Mouse (Mus musculus) layer of hippocampus, adult 9-10 months (tissue): ENCODE measurements around the gene Hist1h4m.
A peak's percentile ranks its signal among the peaks of the same experiment; 100 is the strongest.
"Not testable (repeated sequence)": the region's sequence is repeated elsewhere in the genome, so short reads cannot be mapped to it uniquely, and the experiment has no call there.

Experiments
- DNase-seq: peaks from one replicate; pipeline ENCODE4 v3.0.0; 2022; ENCODE audit warnings: low spot score

Hist1h4m gene

GRCm38 (mm10) chr13:21811539-21811938 is at the start of gene Hist1h4m:
Gene Hist1h4m (plus strand): TSS chr13:21811746.
- not testable (repeated sequence) for DNase-seq

- DNase-seq, result peak; percentile 74
Measured at GRCm38 (mm10) chr13:21778814-21779766, 32.5 kb upstream of the Hist1h4m start.

- no peak for DNase-seq
Measured at GRCm38 (mm10) chr13:21779767-21780731, 31.5 kb upstream of the Hist1h4m start, which contains the start of gene Hist1h1b. Gene Hist1h1b (minus strand): TSS chr13:21780625.

- no peak for DNase-seq
Measured at GRCm38 (mm10) chr13:21781021-21781555, 30.5 kb upstream of the Hist1h4m start.

- DNase-seq, result no peak
Measured at GRCm38 (mm10) chr13:21781639-21782038, 29.9 kb upstream of the Hist1h4m start.

GRCm38 (mm10) chr13:21782361-21783254 is 28.9 kb upstream of the Hist1h4m start:
- not testable (repeated sequence) for DNase-seq

GRCm38 (mm10) chr13:21783255-21783617 is 28.3 kb upstream of the Hist1h4m start, which contains the start of gene Hist1h3i:
Gene Hist1h3i (minus strand): TSS chr13:21783370.
- peak; percentile 89 for DNase-seq

- DNase-seq, result no peak
Measured at GRCm38 (mm10) chr13:21783734-21784161, 27.8 kb upstream of the Hist1h4m start.

- DNase-seq, result no peak
Measured at GRCm38 (mm10) chr13:21784311-21784710, 27.2 kb upstream of the Hist1h4m start.

- DNase-seq, result no peak
Measured at GRCm38 (mm10) chr13:21786189-21786898, 25.2 kb upstream of the Hist1h4m start.

- peak; percentile 98 for DNase-seq
Measured at GRCm38 (mm10) chr13:21786899-21787629, 24.5 kb upstream of the Hist1h4m start, which contains the start of the genes Hist1h2an and Hist1h2bp. Gene Hist1h2an (minus strand): TSS chr13:21787218. Gene Hist1h2bp (plus strand): TSS chr13:21787461.

- DNase-seq, result no peak
Measured at GRCm38 (mm10) chr13:21787760-21788593, 23.6 kb upstream of the Hist1h4m start.

- no peak for DNase-seq
Measured at GRCm38 (mm10) chr13:21789925-21790324, 21.6 kb upstream of the Hist1h4m start.

GRCm38 (mm10) chr13:21790601-21791283 is 20.8 kb upstream of the Hist1h4m start:
- DNase-seq, result no peak

- DNase-seq, result no peak
Measured at GRCm38 (mm10) chr13:21795584-21795983, 16.0 kb upstream of the Hist1h4m start.

GRCm38 (mm10) chr13:21797163-21797562 is 14.4 kb upstream of the Hist1h4m start:
- DNase-seq, result not testable (repeated sequence)

- DNase-seq, result not testable (repeated sequence)
Measured at GRCm38 (mm10) chr13:21803058-21803457, 8.5 kb upstream of the Hist1h4m start.

- not testable (repeated sequence) for DNase-seq
Measured at GRCm38 (mm10) chr13:21810073-21810472, 1.5 kb upstream of the Hist1h4m start, which contains the start of the genes Hist1h2bq and Hist1h2ao. Gene Hist1h2bq (minus strand): TSS chr13:21810197. Gene Hist1h2ao (plus strand): TSS chr13:21810465.
